Mouse (Mus musculus): ENCODE measurements at regions not wholly inside any gene's neighbourhood (a gene's known extent, or its start where the extent isn't known, plus 50 kb on each side); places are given as distances from the start of the nearest gene placed in this dataset.

DNA sequence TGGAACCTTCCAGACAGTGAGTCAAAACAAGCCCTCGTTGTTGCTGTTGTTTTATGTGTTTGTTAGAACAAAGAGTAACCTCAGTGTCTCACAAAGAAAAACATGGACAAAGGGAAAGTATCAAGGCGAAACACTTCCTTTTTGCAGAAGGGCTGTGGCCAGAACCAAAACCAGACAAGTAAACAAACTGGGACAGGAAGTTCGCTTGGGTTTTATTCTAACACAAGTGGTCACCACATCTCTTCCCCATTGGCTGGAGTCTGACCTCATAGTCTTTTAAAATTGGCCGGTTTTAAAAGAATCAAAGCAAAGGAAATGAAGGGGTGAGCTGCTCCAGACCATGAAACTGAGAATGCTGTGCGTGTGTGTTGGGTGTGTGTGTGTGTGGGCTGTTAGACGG is 194.4 kb upstream of the Egln3 start:
- no peak for TF ChIP-seq MAX (IDR thresholded peaks at IDR 0.05)
- no peak for TF ChIP-seq CTCF (IDR thresholded peaks at IDR 0.05; ENCODE audit: control insufficient read depth, insufficient read depth, insufficient read length)
- TF ChIP-seq USF1 (IDR thresholded peaks at IDR 0.05; ENCODE audit: low read depth), result no peak
- no peak for TF ChIP-seq FOSL1 (IDR thresholded peaks at IDR 0.05; ENCODE audit: insufficient read depth, low read length, poor library complexity, severe bottlenecking)
- no peak for TF ChIP-seq CEBPB (IDR thresholded peaks at IDR 0.05; ENCODE audit: low read depth)
- no peak for TF ChIP-seq MYOD1 (IDR thresholded peaks at IDR 0.05; ENCODE audit: control insufficient read depth, insufficient read length, low read depth)
